Mouse (Mus musculus): ENCODE results near the gene Arsk. TPM values are rescaled to one million over a fixed set of nuclear protein-coding genes. Genes with fewer than 3 reads are reported as not detected.
A peak's percentile ranks its signal among the peaks of the same experiment; 100 is the strongest.

Gene Arsk
- total and polyA plus RNA-seq, 3 experiments = 2.7 to 4.3 TPM; not detected in 1

DNA sequence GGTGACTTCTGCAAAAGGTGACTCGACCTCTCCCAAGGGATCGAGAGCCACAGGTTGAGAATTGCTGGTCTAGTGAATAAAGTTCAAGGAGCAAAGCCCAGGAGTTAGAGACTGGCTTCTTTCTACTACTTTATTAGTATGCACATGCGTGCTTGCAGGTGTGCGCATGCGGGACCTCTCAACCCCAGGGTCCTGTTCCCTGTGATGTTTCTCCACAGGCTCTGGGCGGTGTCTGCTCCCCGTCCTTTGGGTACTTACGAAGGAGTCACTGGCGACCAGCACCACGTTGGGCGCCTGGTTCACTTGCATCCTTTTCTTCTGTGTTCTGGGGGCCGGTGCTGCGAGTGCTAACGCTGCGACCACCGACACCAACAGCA is 356 bp downstream of the Arsk start (continued):
- TF ChIP-seq MYC (IDR thresholded peaks at IDR 0.05; ENCODE audit: low read depth, low read length) (0 out of 2 replicates have a peak, but pooled peaks have one; percentile 4), CHD1 (IDR thresholded peaks at IDR 0.05; ENCODE audit: low read depth, low read length) (no peak), GATA1 (IDR thresholded peaks at IDR 0.05; ENCODE audit: low read depth, low read length) (no peak), MAFK (IDR thresholded peaks at IDR 0.05; ENCODE audit: borderline replicate concordance, low read depth, low read length) (no peak), SIN3A (IDR thresholded peaks at IDR 0.05; ENCODE audit: low read length) (no peak), MXI1 (IDR thresholded peaks at IDR 0.05; ENCODE audit: low read depth, low read length) (no peak; the same call in 1 of the 2 replicates), RAD21 (IDR thresholded peaks at IDR 0.05; ENCODE audit: low read depth, low read length) (no peak), NRF1 (IDR thresholded peaks at IDR 0.05; ENCODE audit: insufficient read depth, low read depth, low read length, poor library complexity, severe bottlenecking) (peak; percentile 65), ZKSCAN1 (IDR thresholded peaks at IDR 0.05; ENCODE audit: low read depth, low read length) (no peak), TAL1 (IDR thresholded peaks at IDR 0.05; ENCODE audit: low read length) (no peak), TBP (IDR thresholded peaks at IDR 0.05; ENCODE audit: low read depth, low read length) (no peak), MEF2A (IDR thresholded peaks at IDR 0.05; ENCODE audit: extremely low read depth, insufficient replicate concordance, low read depth, low read length, poor library complexity, severe bottlenecking) (no peak), RCOR1 (IDR thresholded peaks at IDR 0.05; ENCODE audit: low read depth, low read length) (no peak; the same call in none of the 2 replicates), ETS1 (IDR thresholded peaks at IDR 0.05; ENCODE audit: low read depth, low read length) (no peak), BHLHE40 (IDR thresholded peaks at IDR 0.05; ENCODE audit: borderline replicate concordance, low read depth, low read length) (no peak), CHD2 (IDR thresholded peaks at IDR 0.05; ENCODE audit: low read length) (no peak), MYB (IDR thresholded peaks at IDR 0.05; ENCODE audit: low read depth, low read length) (no peak), E2F4 (IDR thresholded peaks at IDR 0.05; ENCODE audit: borderline replicate concordance, low read depth, low read length) (no peak), USF1 (IDR thresholded peaks at IDR 0.05; ENCODE audit: low read depth, low read length) (no peak), MAZ (IDR thresholded peaks at IDR 0.05; ENCODE audit: low read depth, low read length) (0 out of 2 replicates have a peak, but pooled peaks have one; percentile 43), ELF1 (IDR thresholded peaks at IDR 0.05; ENCODE audit: low read depth, low read length) (no peak), POLR2AphosphoS2 (IDR thresholded peaks at IDR 0.05; ENCODE audit: low read length) (no peak), CTCF (IDR thresholded peaks at IDR 0.05 in 2 of 3, conservative IDR thresholded peaks at IDR 0.05 in 1 of 3; ENCODE audit: control insufficient read depth in 1 of 3, insufficient read depth in 1 of 3, low read depth in 2 of 3, low read length in 3 of 3, poor library complexity in 1 of 3, severe bottlenecking in 1 of 3) (no peak), POLR2AphosphoS5 (IDR thresholded peaks at IDR 0.05; ENCODE audit: borderline replicate concordance, low read depth, low read length) (no peak)

DNA sequence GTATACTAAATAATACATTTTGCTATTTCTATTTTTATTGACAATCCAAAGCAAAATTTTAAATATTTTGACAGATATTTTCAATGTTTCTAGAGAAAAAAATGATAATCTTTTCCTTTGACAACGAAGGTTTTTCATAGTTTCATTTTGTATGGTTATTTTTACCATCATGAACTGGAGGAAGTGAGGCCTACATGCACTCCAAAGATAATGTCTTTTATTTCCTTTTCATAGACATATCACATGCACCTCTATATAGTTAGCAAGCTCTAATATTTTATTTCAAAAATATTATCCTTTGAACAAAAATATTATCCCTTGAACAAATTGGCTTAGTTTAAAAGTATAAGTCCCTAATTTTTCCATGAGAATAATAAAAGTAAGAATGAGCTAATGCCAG is 24.1 kb downstream of the Arsk start:
- Histone ChIP-seq H3K36me3 (ENCODE audit: control insufficient read depth in 1 of 2, insufficient read depth in 2 of 2, low read length in 2 of 2) (peaks cover 0 to 9% of the 10 kb centered on the region in 2 experiments; a peak in 2 of 4 replicates), H3K27me3 (ENCODE audit: control insufficient read depth in 1 of 2, insufficient read depth in 2 of 2, low read length in 2 of 2) (no peaks in the 10 kb centered on the region), H3K9me3 (replicated peaks; ENCODE audit: insufficient read depth, low read length) (no peaks in the 10 kb centered on the region), H3K4me3 (ENCODE audit: control insufficient read depth in 1 of 2, insufficient read depth in 1 of 2, low read depth in 2 of 2, low read length in 2 of 2) (peak overlapping the region in 1 of 2 experiments; percentile 30; a peak in 1 of 4 replicates), H3K27ac (ENCODE audit: control insufficient read depth, low read depth, low read length) (no peak overlapping the region), H3K79me2 (ENCODE audit: control insufficient read depth, insufficient read depth, low read length, poor library complexity) (no peaks in the 10 kb centered on the region), H3K9ac (ENCODE audit: control insufficient read depth, low read depth, low read length, poor library complexity, severe bottlenecking) (no peak overlapping the region), H3K4me1 (ENCODE audit: control insufficient read depth in 1 of 2, insufficient read depth in 2 of 2, low read length in 2 of 2) (peaks cover 3 to 10% of the 10 kb centered on the region in 2 experiments; a peak in 3 of 4 replicates)
- DNase-seq (ENCODE audit: low read depth, low spot score) = peak; percentile 22
- TF ChIP-seq ELF1 (IDR thresholded peaks at IDR 0.05; ENCODE audit: low read depth, low read length) (no peak), NELFE (IDR thresholded peaks at IDR 0.05; ENCODE audit: low read depth, low read length) (no peak), SIN3A (IDR thresholded peaks at IDR 0.05; ENCODE audit: low read length) (no peak), MEF2A (IDR thresholded peaks at IDR 0.05; ENCODE audit: extremely low read depth, insufficient replicate concordance, low read depth, low read length, poor library complexity, severe bottlenecking) (no peak), CHD2 (IDR thresholded peaks at IDR 0.05; ENCODE audit: low read length) (no peak), ETS1 (IDR thresholded peaks at IDR 0.05; ENCODE audit: low read depth, low read length) (no peak), EP300 (IDR thresholded peaks at IDR 0.05; ENCODE audit: low read depth in 1 of 2, low read length in 2 of 2) (peak; percentile 25 to 41; a peak in 2 of 4 replicates), NRF1 (IDR thresholded peaks at IDR 0.05; ENCODE audit: insufficient read depth, low read depth, low read length, poor library complexity, severe bottlenecking) (no peak), GATA1 (IDR thresholded peaks at IDR 0.05; ENCODE audit: low read depth, low read length) (peak; percentile 37; the same call in 1 of the 2 replicates), ZNF384 (IDR thresholded peaks at IDR 0.05; ENCODE audit: low read depth, low read length) (no peak), MAX (IDR thresholded peaks at IDR 0.05; ENCODE audit: low read length) (no peak), HCFC1 (IDR thresholded peaks at IDR 0.05; ENCODE audit: low read depth, low read length) (no peak), USF2 (IDR thresholded peaks at IDR 0.05; ENCODE audit: borderline replicate concordance in 1 of 2, insufficient read depth in 1 of 2, low read depth in 1 of 2, low read length in 2 of 2) (no peak), MYB (IDR thresholded peaks at IDR 0.05; ENCODE audit: low read depth, low read length) (no peak), TAL1 (IDR thresholded peaks at IDR 0.05; ENCODE audit: low read length) (peak; percentile 39), TCF12 (IDR thresholded peaks at IDR 0.05; ENCODE audit: low read depth, low read length) (peak; percentile 60; the same call in 1 of the 2 replicates)

Measured in MEL (cell line).